Mouse (Mus musculus) kidney, postnatal 10 days (tissue): ENCODE measurements around the gene Wfdc1.

Experiments
- DNase-seq: peaks from one replicate; pipeline ENCODE4 v3.0.0; 2021; ENCODE audit warnings: mixed read lengths

Gene Wfdc1

GRCm38 (mm10) chr8:119697163-119697562 lies 31.0 kb downstream of the Wfdc1 start:
- no peak for DNase-seq

- peak; percentile 81 for DNase-seq
Observed at GRCm38 (mm10) chr8:119698960-119699359, 32.8 kb downstream of the Wfdc1 start.

DNA sequence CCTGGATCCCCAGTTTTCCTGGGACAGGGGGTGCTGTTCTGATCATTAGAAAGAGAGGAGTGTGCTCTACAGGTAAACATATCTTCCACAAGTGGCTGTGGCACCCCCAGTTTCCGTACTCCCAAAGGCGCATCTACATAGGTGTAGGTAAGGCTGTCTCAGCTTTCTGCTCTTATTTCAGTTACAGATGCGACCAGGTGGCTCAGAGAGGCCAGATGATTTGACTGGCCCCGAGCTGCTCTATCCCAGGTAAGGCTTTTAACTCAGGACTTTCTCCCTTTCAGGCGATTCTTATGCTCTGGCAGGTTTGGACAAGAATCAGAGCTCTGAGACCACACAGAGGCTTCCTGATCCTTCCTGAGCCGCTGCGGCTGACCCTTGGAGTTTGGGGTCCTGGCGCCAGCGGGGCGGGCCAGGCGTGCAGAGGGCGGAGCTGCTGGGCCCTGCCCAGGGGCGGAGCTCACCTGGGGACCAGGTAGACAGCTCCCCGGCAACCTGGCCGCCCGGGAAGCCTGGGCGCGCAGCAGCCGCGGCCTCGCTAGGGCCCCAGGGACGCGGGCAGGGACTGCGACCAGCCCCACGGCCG lies 33.5 kb downstream of the Wfdc1 start, which contains the start of gene Atp2c2:
Gene Atp2c2 (plus strand): TSS at position 461 of the 586 bp plus-strand sequence.
- peak; percentile 67 for DNase-seq

- DNase-seq: peak; percentile 41
Observed at GRCm38 (mm10) chr8:119702965-119703364, 36.8 kb downstream of the Wfdc1 start.

DNA sequence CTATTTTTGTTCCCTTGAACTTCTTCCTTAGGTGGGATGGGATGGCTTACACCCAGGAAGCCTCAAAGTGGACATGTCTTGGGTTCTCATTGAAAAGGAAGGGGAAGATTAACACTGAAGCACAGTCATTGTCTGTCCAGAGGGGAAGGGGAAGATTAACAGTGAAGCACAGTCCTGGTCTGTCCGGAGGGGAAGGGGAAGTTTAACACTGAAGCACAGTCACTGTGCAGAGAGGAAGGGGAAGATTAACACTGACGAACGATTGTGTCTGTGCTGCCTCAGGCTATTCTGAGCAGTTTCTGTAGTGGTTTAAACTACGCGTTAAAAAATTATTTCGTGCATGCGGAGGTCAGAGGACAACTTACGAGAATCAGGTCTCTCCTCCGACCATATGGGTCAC lies 41.0 kb downstream of the Wfdc1 start:
- DNase-seq: no peak

- no peak for DNase-seq
Observed at GRCm38 (mm10) chr8:119708471-119708870, 42.3 kb downstream of the Wfdc1 start.

DNA sequence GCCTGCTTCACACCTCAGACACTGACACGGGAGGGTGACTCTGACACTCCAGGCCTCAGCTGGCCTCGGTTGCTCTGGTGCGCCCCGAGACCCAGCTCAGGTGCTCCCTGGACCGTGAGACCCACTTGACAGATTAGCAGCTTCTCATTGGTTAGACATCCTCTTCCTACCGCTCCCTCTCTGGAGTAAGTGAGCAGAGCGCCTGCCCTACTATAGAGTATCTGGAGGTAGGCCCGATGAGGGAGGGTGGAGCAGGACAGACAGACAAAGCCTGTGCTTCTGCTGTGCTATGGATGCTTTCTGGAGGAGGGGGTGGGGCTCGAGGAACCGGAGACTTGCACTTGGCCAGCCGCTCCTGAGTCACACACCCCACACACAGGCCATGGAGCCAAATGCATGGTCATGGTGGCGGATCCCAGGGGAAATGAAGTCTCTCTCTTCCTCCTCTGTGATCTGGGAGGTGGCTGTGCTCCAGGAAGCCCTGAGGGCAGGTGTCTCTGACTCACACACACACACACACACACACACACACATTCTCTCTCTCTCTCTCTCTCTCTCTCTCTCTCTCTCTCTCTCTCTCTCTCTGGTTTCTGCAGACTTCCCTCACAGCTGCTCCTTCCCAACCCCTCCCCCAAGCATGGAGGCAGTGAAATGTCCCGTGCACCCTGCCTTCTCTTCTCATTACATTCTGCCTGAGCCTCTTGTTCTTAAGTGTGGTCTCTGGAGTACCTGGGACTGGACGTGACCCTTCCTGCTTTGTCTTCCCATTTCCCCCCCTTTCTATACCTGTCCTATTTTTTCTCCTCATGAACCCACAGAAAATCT lies 42.9 kb downstream of the Wfdc1 start:
- peak; percentile 34 for DNase-seq

DNA sequence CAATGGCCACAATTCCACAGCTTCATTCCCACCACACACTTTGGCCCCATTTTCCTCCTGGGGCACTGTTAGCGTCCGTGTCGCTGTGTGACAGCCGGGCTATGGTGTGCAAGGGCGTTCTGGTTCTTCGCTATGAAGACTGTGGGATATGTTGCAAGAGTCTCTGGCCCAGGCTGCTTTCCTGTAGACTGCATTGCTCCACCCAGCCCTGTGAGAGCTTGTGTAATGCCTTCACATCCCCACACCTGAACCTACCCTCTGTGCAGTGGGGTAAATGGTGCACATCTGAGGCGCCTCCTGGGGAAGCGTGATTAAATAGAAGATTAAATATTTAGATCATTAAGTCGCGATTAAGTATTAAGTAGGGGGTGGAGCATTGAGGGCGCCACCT lies 43.5 kb downstream of the Wfdc1 start:
- no peak for DNase-seq

DNA sequence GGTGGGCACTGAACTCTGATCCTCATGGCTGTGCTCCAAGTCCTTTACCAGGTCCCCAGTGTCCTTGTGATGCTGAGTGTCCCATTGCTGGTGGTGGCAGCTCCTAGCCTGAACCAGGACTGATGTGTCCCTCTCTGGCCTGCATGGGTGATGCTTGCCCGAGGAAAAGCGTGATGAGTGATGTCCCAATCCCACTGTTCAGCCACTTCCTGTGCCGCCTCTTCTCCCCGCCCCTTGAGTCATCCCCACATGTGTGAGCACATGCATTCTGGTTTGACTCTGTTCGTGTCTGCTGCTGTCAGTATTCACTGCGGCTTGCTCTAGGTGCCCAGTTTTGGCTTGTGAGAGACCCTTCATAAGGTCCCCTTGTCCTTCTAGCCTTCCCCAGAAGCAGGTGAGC lies 46.1 kb downstream of the Wfdc1 start:
- DNase-seq: no peak

GRCm38 (mm10) chr8:119713421-119713820 lies 47.3 kb downstream of the Wfdc1 start:
- DNase-seq: no peak

GRCm38 (mm10) chr8:119715221-119715620 lies 49.1 kb downstream of the Wfdc1 start:
- DNase-seq: peak; percentile 56

DNA sequence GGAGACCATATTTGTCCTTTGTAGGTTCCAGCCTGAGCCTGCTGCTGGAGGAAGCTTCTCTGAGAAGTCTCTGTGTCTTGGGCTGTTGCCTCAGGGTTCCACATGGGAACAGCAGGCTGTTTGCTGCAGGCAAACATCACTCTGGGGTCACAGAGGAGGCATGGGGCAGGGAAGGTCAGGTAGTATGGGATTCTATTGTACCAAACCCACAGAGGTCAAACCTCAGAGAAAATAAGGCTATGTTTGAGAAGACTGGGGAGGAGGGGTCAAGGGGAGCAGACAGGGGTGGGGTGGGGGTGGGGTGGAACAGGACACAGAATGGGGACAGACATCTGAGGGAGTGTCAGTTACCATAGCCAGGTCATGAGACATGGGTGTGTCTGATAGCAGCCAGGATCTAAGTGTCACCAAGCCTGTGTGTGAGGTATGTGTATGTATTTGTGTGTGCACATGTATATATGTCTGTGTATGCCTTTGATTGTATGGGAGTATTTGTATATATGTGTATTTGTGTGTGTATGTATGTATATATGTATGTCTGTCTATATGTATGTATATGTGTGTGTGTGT lies 50.6 kb downstream of the Wfdc1 start:
- DNase-seq: no peak

GRCm38 (mm10) chr8:119717765-119718164 lies 51.6 kb downstream of the Wfdc1 start:
- peak; percentile 51 for DNase-seq

- DNase-seq: no peak
Observed at GRCm38 (mm10) chr8:119719011-119719501, 52.9 kb downstream of the Wfdc1 start.

GRCm38 (mm10) chr8:119722348-119722747 lies 56.2 kb downstream of the Wfdc1 start:
- no peak for DNase-seq

GRCm38 (mm10) chr8:119723676-119724075 lies 57.5 kb downstream of the Wfdc1 start:
- no peak for DNase-seq

DNA sequence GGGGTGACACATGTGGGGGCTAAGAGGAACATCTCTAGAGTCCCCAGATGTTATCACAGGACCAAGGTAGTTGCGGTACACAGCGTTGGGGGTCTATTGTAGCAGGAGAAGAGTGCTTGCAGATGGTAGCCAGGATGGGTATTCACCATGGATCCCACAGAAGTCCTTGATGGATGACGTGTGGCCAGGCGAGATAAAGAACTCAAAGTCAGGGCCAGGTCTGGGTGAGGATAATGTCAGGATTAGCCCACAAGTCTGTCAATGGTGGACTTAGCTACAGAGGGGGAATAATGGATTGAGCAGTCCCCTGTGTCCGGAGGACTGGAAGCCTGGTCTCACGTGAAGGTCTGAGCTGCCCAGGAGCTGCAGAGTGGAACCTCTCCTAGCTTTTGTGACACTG lies 58.4 kb downstream of the Wfdc1 start:
- no peak for DNase-seq

- no peak for DNase-seq
Observed at GRCm38 (mm10) chr8:119727093-119727492, 60.9 kb downstream of the Wfdc1 start.

- no peak for DNase-seq
Observed at GRCm38 (mm10) chr8:119728351-119728895, 62.3 kb downstream of the Wfdc1 start.

GRCm38 (mm10) chr8:119732072-119732471 lies 65.9 kb downstream of the Wfdc1 start:
- DNase-seq: no peak

GRCm38 (mm10) chr8:119736348-119736917 lies 70.3 kb downstream of the Wfdc1 start:
- DNase-seq: no peak

DNA sequence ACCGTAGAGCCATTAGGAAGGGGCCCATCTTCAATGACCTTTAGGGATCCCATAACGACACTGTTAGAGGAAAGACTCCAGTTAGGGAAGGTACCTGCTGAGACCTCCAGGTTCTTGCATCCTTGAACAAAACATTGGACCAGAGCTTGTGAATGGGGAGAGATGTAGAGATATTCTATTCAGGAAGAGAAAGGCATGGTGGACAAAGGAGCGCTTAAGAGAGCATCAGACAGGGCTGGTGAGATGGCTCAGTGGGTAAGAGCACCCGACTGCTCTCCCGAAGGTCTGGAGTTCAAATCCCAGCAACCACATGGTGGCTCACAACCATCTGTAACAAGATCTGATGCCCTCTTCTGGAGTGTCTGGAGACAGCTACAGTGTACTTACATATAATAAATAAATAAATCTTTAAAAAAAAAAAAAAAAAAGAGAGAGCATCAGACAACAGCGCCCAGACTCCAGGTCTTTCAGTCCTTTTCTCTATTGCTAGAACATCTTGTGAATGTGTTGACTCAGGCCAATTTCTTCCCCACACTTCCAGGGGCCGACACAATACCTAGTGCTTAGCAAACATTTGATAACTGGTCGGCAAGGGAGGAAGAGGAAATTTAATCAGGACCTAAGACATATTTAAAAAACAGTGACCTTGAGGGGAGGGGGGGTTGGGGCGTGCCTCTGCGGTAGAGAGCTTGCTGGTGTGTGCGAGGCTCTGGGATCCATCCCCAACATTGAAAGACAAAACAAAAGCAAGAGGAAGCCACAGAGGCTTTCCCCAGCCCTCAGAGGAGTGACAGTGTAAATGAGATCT lies 71.1 kb downstream of the Wfdc1 start:
- no peak for DNase-seq
